Mouse (Mus musculus) left cerebral cortex, postnatal 10 days (tissue): Measurements from ENCODE around the gene Trim8. TPM values are rescaled to one million over a fixed set of nuclear protein-coding genes. Genes with fewer than 3 reads are reported as not detected.

Experiments used
- DNase-seq, 2 experiments: peaks; one replicate each; pipeline ENCODE4 v3.0.0; 2021 to 2022; ENCODE audit warnings: low spot score in 2 of 2, mixed read lengths in 1 of 2; ENCODE audit errors: extremely low spot score in 1 of 2
- intact Hi-C: fragments of 180-260 bp; cut with DNase I; formaldehyde crosslinking; loops from one replicate; pipeline ENCODE4 v1.15.1; 2025
- total RNA-seq, 2 experiments: library from RNA; stranded (reverse); gene quantifications; 2 replicates each; pipeline ENCODE4 v1.2.3; 2021

The Trim8 gene
- total RNA-seq, 2 experiments from 2014 or later = 101 to 108 TPM

- intact Hi-C loops = no loop called here
- DNase-seq = no peak
These were observed 23.3 kb upstream of the Trim8 start for GRCm38 (mm10) chr19:46478242-46478641.

- DNase-seq = no peak
- intact Hi-C loops = no loop called here
These were observed 22.7 kb upstream of the Trim8 start for GRCm38 (mm10) chr19:46478826-46479225.

GRCm38 (mm10) chr19:46479306-46480075 is 22.0 kb upstream of the Trim8 start:
- intact Hi-C loops = no loop called here
- DNase-seq = no peak

GRCm38 (mm10) chr19:46480624-46481345 is 20.7 kb upstream of the Trim8 start:
- DNase-seq = no peak
- intact Hi-C loops = no loop called here

DNA sequence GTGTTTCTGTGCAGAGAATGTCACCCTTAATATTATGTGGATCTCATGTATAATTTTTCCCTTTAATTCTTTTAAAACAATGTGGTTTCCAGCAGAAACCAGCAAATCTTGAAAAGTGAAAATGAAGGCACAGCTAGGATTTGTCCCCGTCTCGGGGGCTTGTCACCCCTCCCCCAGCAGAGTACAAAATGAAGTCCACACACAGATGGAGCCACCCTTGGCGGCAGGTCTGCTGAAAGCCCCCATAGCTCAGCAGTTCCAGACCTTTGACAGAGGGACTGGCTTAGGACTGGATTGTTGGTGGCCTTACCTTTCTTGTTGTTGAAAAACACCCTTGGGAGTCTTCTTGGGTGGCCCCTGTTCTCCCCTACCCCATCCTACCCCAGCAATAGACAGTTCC is 20.1 kb upstream of the Trim8 start:
- DNase-seq = no peak
- intact Hi-C loops = no loop called here

GRCm38 (mm10) chr19:46481756-46482155 is 19.7 kb upstream of the Trim8 start:
- intact Hi-C loops = no loop called here
- no peak for DNase-seq

- no peak for DNase-seq
- intact Hi-C loops = no loop called here
These were observed 18.5 kb upstream of the Trim8 start for GRCm38 (mm10) chr19:46482896-46483516.

DNA sequence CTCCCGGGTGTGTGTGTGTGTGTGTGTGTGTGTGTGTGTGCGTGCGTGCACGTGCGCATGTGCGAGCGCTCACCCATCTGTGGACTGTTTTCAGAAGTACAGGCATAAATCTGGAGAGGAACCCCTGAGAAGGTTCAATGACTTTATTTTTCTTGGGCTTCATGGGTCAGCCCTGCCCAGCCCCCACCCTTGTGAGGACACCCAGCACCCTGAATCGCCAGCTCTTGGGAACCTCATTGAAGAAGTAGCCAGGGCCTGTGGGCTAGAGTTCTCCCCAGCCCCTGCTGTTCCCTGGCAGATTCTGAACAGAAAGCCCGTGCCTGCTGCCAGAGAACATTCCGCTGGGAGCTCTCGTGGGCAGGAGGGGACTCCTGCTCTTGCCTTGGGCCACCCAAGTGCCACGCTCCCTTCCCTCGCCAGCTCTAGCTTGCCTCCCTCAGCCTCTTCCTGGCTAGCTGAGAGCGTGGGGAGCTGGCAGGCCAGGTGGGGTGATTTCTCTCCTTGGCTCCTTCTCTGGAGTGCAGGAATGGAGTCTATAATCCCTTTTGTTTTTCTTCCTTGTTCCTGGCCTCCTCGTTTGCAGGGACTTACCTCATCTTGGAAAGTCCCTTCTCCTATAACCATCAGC is 17.7 kb upstream of the Trim8 start:
- intact Hi-C loops = no loop called here
- peak in 1 of 2 experiments; percentile 59 for DNase-seq

DNA sequence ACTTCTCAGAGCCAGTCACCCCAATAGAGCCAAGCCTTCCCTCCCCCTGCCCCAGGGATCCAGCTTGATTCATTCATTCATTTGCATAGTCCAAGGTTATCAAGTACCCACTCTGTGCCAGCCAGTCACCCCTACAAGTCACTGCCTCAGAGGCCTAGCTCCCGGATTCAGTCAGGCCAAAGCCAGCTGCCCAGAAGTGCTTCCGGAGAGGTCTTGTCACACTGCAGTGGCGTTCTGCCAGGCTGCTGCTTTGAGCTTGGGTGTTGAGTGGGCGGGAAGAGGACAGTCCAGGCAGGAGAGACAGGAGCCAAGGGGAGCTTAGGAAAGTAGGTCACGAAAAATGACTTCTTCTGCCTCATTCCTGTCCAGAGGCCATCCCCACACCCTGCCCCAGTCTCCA is 17.0 kb upstream of the Trim8 start:
- intact Hi-C loops = no loop called here
- DNase-seq = peak in 1 of 2 experiments; percentile 88

- intact Hi-C loops = no loop called here
These were observed 15.7 kb upstream of the Trim8 start for GRCm38 (mm10) chr19:46485847-46486246.

DNA sequence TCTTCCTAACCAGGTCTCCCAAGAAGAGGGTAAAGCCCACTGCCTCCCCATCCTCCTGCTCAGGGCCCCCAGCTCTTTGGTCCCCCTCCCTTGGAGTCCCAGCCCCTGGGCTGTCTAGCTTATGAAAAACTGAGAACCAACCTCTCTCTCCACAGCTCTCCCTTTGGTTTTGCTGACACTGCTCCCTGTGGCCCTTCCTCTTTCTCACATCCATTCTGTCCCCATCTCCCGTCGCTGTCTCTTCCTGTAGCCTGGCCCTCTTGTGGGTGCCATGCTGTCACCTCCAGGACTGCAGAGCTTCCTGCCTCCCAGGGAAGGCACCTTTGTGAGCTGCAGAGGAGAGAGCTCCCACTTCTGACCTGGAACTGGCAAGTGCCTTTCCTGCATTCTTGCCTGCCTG is 14.8 kb upstream of the Trim8 start:
- intact Hi-C loops = no loop called here
- DNase-seq = no peak

More at GRCm38 (mm10) chr19:46485847-46486246, 15.7 kb upstream of the Trim8 start:
- no peak for DNase-seq

DNA sequence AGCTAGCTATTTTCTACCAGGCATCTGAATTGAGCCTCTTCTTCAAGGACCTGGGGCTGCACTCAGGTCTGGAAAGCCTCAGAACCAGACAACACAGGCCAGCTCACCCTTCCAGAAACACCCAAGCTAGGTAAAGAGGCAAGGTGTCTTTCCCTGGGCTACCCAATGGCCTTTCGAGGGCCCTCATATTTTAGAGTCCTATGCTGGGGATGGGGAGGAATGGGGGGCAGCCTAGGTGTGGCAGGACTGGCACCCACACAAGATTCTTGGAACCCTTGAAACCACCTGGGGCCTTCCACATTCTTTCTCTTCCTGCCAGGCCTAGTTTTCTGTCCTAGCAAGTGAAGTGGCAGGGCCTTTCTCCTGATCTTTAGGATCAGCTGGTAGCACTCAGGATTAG is 12.1 kb upstream of the Trim8 start:
- intact Hi-C loops = no loop called here
- DNase-seq = no peak

DNA sequence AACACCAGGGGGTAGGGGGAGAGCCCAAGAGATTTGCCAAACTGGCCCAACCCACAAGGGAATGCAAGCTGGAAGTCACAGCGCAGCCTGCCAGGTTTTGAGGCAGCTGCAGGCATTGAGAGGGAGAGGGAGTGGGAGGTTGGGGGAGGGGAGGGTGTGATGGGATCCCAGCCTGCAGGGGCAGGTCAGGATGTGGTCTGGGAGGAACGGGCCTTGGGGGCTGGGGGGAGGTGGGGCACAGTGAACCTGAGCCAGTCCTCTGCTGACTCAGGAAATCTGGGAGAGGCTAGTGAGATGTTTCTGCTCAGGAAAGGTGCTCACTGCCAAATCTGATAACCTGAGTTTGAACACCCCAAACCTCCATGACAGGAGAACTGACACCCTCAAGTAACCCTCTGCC is 10.9 kb upstream of the Trim8 start:
- peak in 1 of 2 experiments; percentile 79 for DNase-seq
- intact Hi-C loops = no loop called here

DNA sequence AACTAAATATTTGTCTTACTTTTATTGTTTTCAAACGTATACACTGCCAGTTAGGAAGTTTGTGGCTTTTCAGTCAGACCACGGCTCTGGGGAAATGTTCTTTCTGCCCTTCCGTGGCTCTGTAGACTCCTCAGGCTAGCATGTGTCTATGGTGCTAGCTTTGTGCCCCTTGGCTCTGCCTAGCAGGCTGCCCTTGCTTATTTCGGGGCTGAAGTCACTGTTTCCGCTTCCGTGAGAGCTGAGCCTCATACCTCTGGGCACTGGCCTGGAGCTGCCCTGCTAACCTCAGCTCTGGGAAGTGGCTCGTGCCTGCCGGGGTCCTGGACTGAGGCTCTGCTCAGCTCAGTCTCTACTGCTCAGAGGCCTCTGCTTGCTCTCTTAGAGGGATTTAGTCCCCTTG is 6.4 kb upstream of the Trim8 start:
- DNase-seq = no peak
- intact Hi-C loops = no loop called here

DNA sequence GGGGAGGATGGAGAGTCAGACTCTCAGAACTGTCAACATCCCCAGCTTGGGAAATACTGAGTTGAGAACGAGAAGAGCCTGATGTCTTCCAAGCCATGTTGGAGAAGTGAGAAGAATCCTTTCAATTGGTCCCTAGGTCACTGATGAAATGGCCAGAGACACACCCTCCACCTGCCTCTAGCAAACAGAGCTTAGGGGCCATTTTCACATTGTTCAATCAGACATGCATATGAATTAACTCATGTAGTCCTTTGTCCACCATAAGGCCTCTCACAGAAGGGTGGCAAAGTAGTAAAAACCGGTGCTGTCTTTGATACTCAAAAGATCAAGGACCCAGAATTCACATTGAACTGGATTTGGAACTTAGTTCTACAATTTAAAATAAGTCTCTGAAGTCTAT is 4.3 kb upstream of the Trim8 start:
- intact Hi-C loops = no loop called here
- no peak for DNase-seq

GRCm38 (mm10) chr19:46499539-46499835 is 2.0 kb upstream of the Trim8 start:
- intact Hi-C loops = no loop called here
- DNase-seq = no peak

GRCm38 (mm10) chr19:46499836-46500580 is 1.5 kb upstream of the Trim8 start:
- intact Hi-C loops = loop anchor here (2.0 kb wide), 1 partner anchor 103 kb away; the partner anchor contains the start of gene Sufu
- peak; percentile 99 for DNase-seq

DNA sequence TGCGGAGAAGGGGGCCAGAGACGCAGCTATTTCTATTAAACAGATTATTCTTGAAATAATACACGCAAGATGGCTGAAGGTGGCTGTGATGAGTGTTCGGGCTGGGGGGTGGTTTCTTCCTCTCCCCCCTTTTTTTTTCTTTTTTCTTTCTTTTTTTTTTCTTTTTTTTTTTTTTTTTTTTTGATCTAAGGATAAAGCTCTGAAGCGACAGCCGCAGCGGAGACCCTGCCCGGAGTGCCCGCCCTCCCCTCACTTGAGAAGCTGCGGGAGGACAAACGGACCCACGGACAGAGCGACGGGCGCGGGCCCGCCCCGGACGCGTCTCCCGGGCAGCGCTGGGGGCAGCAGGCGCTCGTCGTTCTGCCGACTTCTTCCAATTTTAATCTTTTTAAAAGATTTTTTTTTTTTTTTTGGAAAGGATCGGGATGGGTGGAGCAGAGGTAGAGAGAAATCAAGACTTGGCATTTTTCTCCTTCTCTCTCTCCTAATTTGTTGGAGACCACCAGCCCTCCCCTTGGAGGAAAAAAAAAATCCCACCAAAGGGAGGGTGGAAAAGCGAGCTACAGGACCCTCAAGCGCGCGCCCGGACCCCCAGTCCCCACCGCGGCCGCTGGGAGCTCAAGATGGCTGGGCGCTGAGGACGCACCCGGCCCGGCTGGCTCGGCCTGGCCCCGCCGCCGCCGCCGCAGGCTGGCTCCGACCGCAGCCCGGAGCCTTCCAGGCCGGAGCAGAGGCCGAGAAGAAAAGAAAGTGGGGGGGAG is 741 bp upstream of the Trim8 start:
- DNase-seq = peak in 1 of 2 experiments; percentile 81
- intact Hi-C loops = loop anchor here (2.0 kb wide), 1 partner anchor 104 kb away; the partner anchor contains the start of gene Sufu
